Mouse (Mus musculus) limb, embryonic 14.5 days (tissue): ENCODE measurements around the gene Evi2. TPM values are rescaled to one million over a fixed set of nuclear protein-coding genes. Genes with fewer than 3 reads are reported as not detected.

ENCODE experiments used
- ATAC-seq: fragments of 200-750 bp; cut with Nextera tagmentation; 2 replicates; pipeline ENCODE4 v1.8.0; 2017; ENCODE audit warnings: low read depth, moderate number of reproducible peaks, moderate TSS enrichment; ENCODE audit not compliant: low FRiP score
- DNase-seq: peaks from one replicate; pipeline ENCODE4 v3.0.0-alpha.2; 2015; ENCODE audit warnings: low spot score
- H3K27ac ChIP-seq: fragments of 300-500 bp; sonication (generic); replicated peaks from 2 replicates; pipeline ENCODE4 v1.5.1; 2014; ENCODE audit warnings: low read depth, mild to moderate bottlenecking, low read length, moderate library complexity, mixed read lengths
- H3K27me3 ChIP-seq: fragments of 300-500 bp; sonication (generic); 2 replicates; pipeline ENCODE4 v1.6.1; 2014; ENCODE audit warnings: low read length, mixed read lengths; ENCODE audit not compliant: control insufficient read depth, insufficient read depth
- H3K36me3 ChIP-seq: fragments of 300-500 bp; sonication (generic); 2 replicates; pipeline ENCODE4 v1.6.1; 2014; ENCODE audit warnings: mild to moderate bottlenecking, low read length, moderate library complexity, mixed read lengths; ENCODE audit not compliant: control insufficient read depth, insufficient read depth
- H3K4me1 ChIP-seq: fragments of 300-500 bp; sonication (generic); 2 replicates; pipeline ENCODE4 v1.6.1; 2014; ENCODE audit warnings: antibody characterized with exemption, low read length, mixed read lengths; ENCODE audit not compliant: control insufficient read depth, insufficient read depth
- H3K4me2 ChIP-seq: fragments of 300-500 bp; sonication (generic); replicated peaks from 2 replicates; pipeline ENCODE4 v1.6.1; 2014; ENCODE audit warnings: low read depth, mild to moderate bottlenecking, low read length, moderate library complexity; ENCODE audit not compliant: severe bottlenecking
- H3K4me3 ChIP-seq: fragments of 300-500 bp; sonication (generic); replicated peaks from 2 replicates; pipeline ENCODE4 v1.5.1; 2014; ENCODE audit warnings: low read length
- H3K9ac ChIP-seq: fragments of 300-500 bp; sonication (generic); 2 replicates; pipeline ENCODE4 v1.6.1; 2014; ENCODE audit warnings: mild to moderate bottlenecking, low read depth, low read length, moderate library complexity; ENCODE audit not compliant: severe bottlenecking
- H3K9me3 ChIP-seq: fragments of 300-500 bp; sonication (generic); 2 replicates; pipeline ENCODE4 v1.6.1; 2016; ENCODE audit warnings: low read length; ENCODE audit not compliant: control insufficient read depth
- POLR2A ChIP-seq: fragments of 200-500 bp; IDR thresholded peaks from 2 replicates; pipeline ENCODE4 v1.8.0; 2012; ENCODE audit warnings: inconsistent platforms, mild to moderate bottlenecking, moderate library complexity, borderline replicate concordance; ENCODE audit not compliant: insufficient read depth, insufficient read length; ENCODE audit errors: extremely low read depth
- whole genome bisulfite sequencing: fragments of 180-500 bp; shearing (Covaris S2); extraction: QIAGEN DNeasy Blood & Tissue Kit; methylation state at CpG from one replicate; pipeline ENCODE4 v1.1.7; 2014; 5-methylcytosine and 5-hydroxymethylcytosine counted together
- polyA plus RNA-seq, 2 experiments: library from polyadenylated mRNA; depleted of rRNA in 1 of 2; stranded (reverse) in 1 of 2; unstranded in 1 of 2; fragments of >200 nt; fragmentation: Nextera tagmentation in 1 of 2; extraction: Ambion mirVana in 1 of 2; gene quantifications; 2 replicates each; pipeline versions ENCODE4 v1.2.1 to v1.2.3; 2012 to 2014

Gene Evi2
- polyA plus RNA-seq, 2 experiments = 0.16 to 0.84 TPM

GRCm38 (mm10) chr11:79483392-79483791 is 47.0 kb downstream of the Evi2 start:
- TF ChIP-seq POLR2A = no peak
- Histone ChIP-seq H3K9ac (no peak overlapping the region), H3K36me3 (peaks cover 10% of the 10 kb centered on the region), H3K9me3 (no peaks in the 10 kb centered on the region), H3K27me3 (no peaks in the 10 kb centered on the region), H3K4me3 (no peak overlapping the region), H3K27ac (no peak overlapping the region), H3K4me1 (no peaks in the 10 kb centered on the region), H3K4me2 (no peak overlapping the region)
- no peak for ATAC-seq
- DNase-seq = no peak
- 93% methylated on average over 6 of the region's 6 CpGs for WGBS

GRCm38 (mm10) chr11:79468097-79468496 is 62.3 kb downstream of the Evi2 start:
- H3K9ac ChIP-seq = no peak overlapping the region
- H3K9me3 ChIP-seq = no peaks in the 10 kb centered on the region
- WGBS = 60% methylated on average over 1 of the region's 1 CpGs
- no peak overlapping the region for H3K27ac ChIP-seq
- H3K36me3 ChIP-seq = peaks cover 49% of the 10 kb centered on the region
- H3K4me1 ChIP-seq = no peaks in the 10 kb centered on the region
- no peak for TF ChIP-seq POLR2A
- DNase-seq = no peak
- ATAC-seq = no peak
- no peak overlapping the region for H3K4me2 ChIP-seq
- H3K4me3 ChIP-seq = no peak overlapping the region
- no peaks in the 10 kb centered on the region for H3K27me3 ChIP-seq

Other genes with a start within 250 kb of the Evi2 start
- not detected in 2 replicates for gene Gm9964, start 233.7 kb downstream of the Evi2 start, polyA plus RNA-seq (2012; rRNA removed)
- not detected in 2 replicates for gene Gm9964, start 233.7 kb downstream of the Evi2 start, polyA plus RNA-seq (2014; fragmentation: Nextera tagmentation; extraction: Ambion mirVana)
- gene Nf1, start 190.9 kb downstream of the Evi2 start, polyA plus RNA-seq (2012; rRNA removed) = 21.7 and 25.2 TPM in 2 replicates
- 10.8 and 12.1 TPM in 2 replicates for gene Nf1, start 190.9 kb downstream of the Evi2 start, polyA plus RNA-seq (2014; fragmentation: Nextera tagmentation; extraction: Ambion mirVana)
- gene Omg, start 26.5 kb downstream of the Evi2 start, polyA plus RNA-seq (2012; rRNA removed) = 0.03 TPM in 1 of 2 replicates, not detected in the other
- gene Omg, start 26.5 kb downstream of the Evi2 start, polyA plus RNA-seq (2014; fragmentation: Nextera tagmentation; extraction: Ambion mirVana) = 0.26 and 0.40 TPM in 2 replicates
- 4.6 and 4.9 TPM in 2 replicates for gene Evi2b, start 6.8 kb downstream of the Evi2 start, polyA plus RNA-seq (2012; rRNA removed)
- 2.2 and 2.5 TPM in 2 replicates for gene Evi2b, start 6.8 kb downstream of the Evi2 start, polyA plus RNA-seq (2014; fragmentation: Nextera tagmentation; extraction: Ambion mirVana)
- 4.4 and 6.0 TPM in 2 replicates for gene Evi2a, start within 50 bp of the Evi2 start, polyA plus RNA-seq (2012; rRNA removed)
- 5.8 TPM in 2 replicates for gene Evi2a, start within 50 bp of the Evi2 start, polyA plus RNA-seq (2014; fragmentation: Nextera tagmentation; extraction: Ambion mirVana)
- 16.4 and 23.3 TPM in 2 replicates for gene Rab11fip4, start 60.6 kb upstream of the Evi2 start, polyA plus RNA-seq (2012; rRNA removed)
- 7.4 and 8.4 TPM in 2 replicates for gene Rab11fip4, start 60.6 kb upstream of the Evi2 start, polyA plus RNA-seq (2014; fragmentation: Nextera tagmentation; extraction: Ambion mirVana)